Mouse (Mus musculus): ENCODE results near the gene Lyg2. TPM values are rescaled to one million over a fixed set of nuclear protein-coding genes. Genes with fewer than 3 reads are reported as not detected.

Gene Lyg2
- total and polyA plus RNA-seq, 2 experiments = not detected

- TF ChIP-seq CTCF (IDR thresholded peaks at IDR 0.05; ENCODE audit: low read depth, low read length) (no peak), POLR2A (IDR thresholded peaks at IDR 0.05; ENCODE audit: extremely low read depth, insufficient read depth, low read length) (no peak)
- WGBS = 92% methylated on average over 2 of the region's 2 CpGs
- Histone ChIP-seq H3K36me3 (ENCODE audit: control insufficient read depth, insufficient read depth, low read length) (no peaks in the 10 kb centered on the region), H3K27ac (replicated peaks; ENCODE audit: insufficient read depth, low read depth, low read length) (no peak overlapping the region), H3K4me1 (ENCODE audit: control insufficient read depth, insufficient read depth, low read length) (no peaks in the 10 kb centered on the region), H3K79me2 (ENCODE audit: control insufficient read depth, insufficient read depth, low read length) (no peaks in the 10 kb centered on the region), H3K27me3 (ENCODE audit: control insufficient read depth, insufficient read depth, low read length) (no peaks in the 10 kb centered on the region), H3K9ac (ENCODE audit: low read depth, low read length) (no peak overlapping the region), H3K4me3 (ENCODE audit: insufficient read depth, low read depth, low read length) (no peak overlapping the region)
- DNase-seq (ENCODE audit: extremely low read depth, low read depth, low spot score) = no peak
These were observed 39.0 kb upstream of the Lyg2 start for GRCm38 (mm10) chr1:37955251-37955650.

GRCm38 (mm10) chr1:37954786-37955185 lies 38.5 kb upstream of the Lyg2 start:
- 79% methylated on average over 7 of the region's 7 CpGs for WGBS
- H3K27me3 ChIP-seq (ENCODE audit: control insufficient read depth, insufficient read depth, low read length) = no peaks in the 10 kb centered on the region
- no peaks in the 10 kb centered on the region for H3K79me2 ChIP-seq (ENCODE audit: control insufficient read depth, insufficient read depth, low read length)
- TF ChIP-seq CTCF (IDR thresholded peaks at IDR 0.05; ENCODE audit: low read depth, low read length) = no peak
- TF ChIP-seq POLR2A (IDR thresholded peaks at IDR 0.05; ENCODE audit: extremely low read depth, insufficient read depth, low read length) = no peak
- no peak for DNase-seq (ENCODE audit: extremely low read depth, low read depth, low spot score)
- no peaks in the 10 kb centered on the region for H3K36me3 ChIP-seq (ENCODE audit: control insufficient read depth, insufficient read depth, low read length)
- H3K4me3 ChIP-seq (ENCODE audit: insufficient read depth, low read depth, low read length) = no peak overlapping the region
- no peak overlapping the region for H3K9ac ChIP-seq (ENCODE audit: low read depth, low read length)
- H3K27ac ChIP-seq (replicated peaks; ENCODE audit: insufficient read depth, low read depth, low read length) = no peak overlapping the region
- H3K4me1 ChIP-seq (ENCODE audit: control insufficient read depth, insufficient read depth, low read length) = no peaks in the 10 kb centered on the region

GRCm38 (mm10) chr1:37948906-37949305 lies 32.6 kb upstream of the Lyg2 start:
- 76% methylated on average over 2 of the region's 2 CpGs for WGBS

GRCm38 (mm10) chr1:37931806-37932205 lies 15.5 kb upstream of the Lyg2 start:
- H3K36me3 ChIP-seq (ENCODE audit: control insufficient read depth, insufficient read depth, low read length) = no peaks in the 10 kb centered on the region

More at GRCm38 (mm10) chr1:37948906-37949305, 32.6 kb upstream of the Lyg2 start:
- H3K4me1 ChIP-seq (ENCODE audit: control insufficient read depth, insufficient read depth, low read length) = no peaks in the 10 kb centered on the region
- H3K27me3 ChIP-seq (ENCODE audit: control insufficient read depth, insufficient read depth, low read length) = no peaks in the 10 kb centered on the region
- TF ChIP-seq CTCF (IDR thresholded peaks at IDR 0.05; ENCODE audit: low read depth, low read length) (no peak), POLR2A (IDR thresholded peaks at IDR 0.05; ENCODE audit: extremely low read depth, insufficient read depth, low read length) (no peak)
- DNase-seq (ENCODE audit: extremely low read depth, low read depth, low spot score) = no peak
- H3K36me3 ChIP-seq (ENCODE audit: control insufficient read depth, insufficient read depth, low read length) = no peaks in the 10 kb centered on the region
- no peak overlapping the region for H3K9ac ChIP-seq (ENCODE audit: low read depth, low read length)
- H3K27ac ChIP-seq (replicated peaks; ENCODE audit: insufficient read depth, low read depth, low read length) = no peak overlapping the region
- no peak overlapping the region for H3K4me3 ChIP-seq (ENCODE audit: insufficient read depth, low read depth, low read length)
- H3K79me2 ChIP-seq (ENCODE audit: control insufficient read depth, insufficient read depth, low read length) = no peaks in the 10 kb centered on the region

GRCm38 (mm10) chr1:37925971-37926370 lies 9.7 kb upstream of the Lyg2 start:
- H3K36me3 ChIP-seq (ENCODE audit: control insufficient read depth, insufficient read depth, low read length) = no peaks in the 10 kb centered on the region
- no peak for TF ChIP-seq CTCF (IDR thresholded peaks at IDR 0.05; ENCODE audit: low read depth, low read length)
- no peak for TF ChIP-seq POLR2A (IDR thresholded peaks at IDR 0.05; ENCODE audit: extremely low read depth, insufficient read depth, low read length)
- no peak overlapping the region for H3K27ac ChIP-seq (replicated peaks; ENCODE audit: insufficient read depth, low read depth, low read length)
- WGBS = 68% methylated on average over 8 of the region's 8 CpGs
- H3K79me2 ChIP-seq (ENCODE audit: control insufficient read depth, insufficient read depth, low read length) = no peaks in the 10 kb centered on the region
- DNase-seq (ENCODE audit: extremely low read depth, low read depth, low spot score) = no peak
- no peak overlapping the region for H3K4me3 ChIP-seq (ENCODE audit: insufficient read depth, low read depth, low read length)
- H3K9ac ChIP-seq (ENCODE audit: low read depth, low read length) = no peak overlapping the region
- H3K4me1 ChIP-seq (ENCODE audit: control insufficient read depth, insufficient read depth, low read length) = no peaks in the 10 kb centered on the region
- no peaks in the 10 kb centered on the region for H3K27me3 ChIP-seq (ENCODE audit: control insufficient read depth, insufficient read depth, low read length)

More at GRCm38 (mm10) chr1:37931806-37932205, 15.5 kb upstream of the Lyg2 start:
- Histone ChIP-seq H3K27ac (replicated peaks; ENCODE audit: insufficient read depth, low read depth, low read length) (no peak overlapping the region), H3K79me2 (ENCODE audit: control insufficient read depth, insufficient read depth, low read length) (no peaks in the 10 kb centered on the region), H3K27me3 (ENCODE audit: control insufficient read depth, insufficient read depth, low read length) (no peaks in the 10 kb centered on the region), H3K4me3 (ENCODE audit: insufficient read depth, low read depth, low read length) (no peak overlapping the region), H3K9ac (ENCODE audit: low read depth, low read length) (no peak overlapping the region), H3K4me1 (ENCODE audit: control insufficient read depth, insufficient read depth, low read length) (no peaks in the 10 kb centered on the region)
- DNase-seq (ENCODE audit: extremely low read depth, low read depth, low spot score) = no peak
- WGBS = 29% methylated on average over 3 of the region's 3 CpGs
- TF ChIP-seq POLR2A (IDR thresholded peaks at IDR 0.05; ENCODE audit: extremely low read depth, insufficient read depth, low read length) = no peak
- no peak for TF ChIP-seq CTCF (IDR thresholded peaks at IDR 0.05; ENCODE audit: low read depth, low read length)

- no peak overlapping the region for H3K9ac ChIP-seq (ENCODE audit: low read depth, low read length)
- H3K27ac ChIP-seq (replicated peaks; ENCODE audit: insufficient read depth, low read depth, low read length) = no peak overlapping the region
- no peak overlapping the region for H3K4me3 ChIP-seq (ENCODE audit: insufficient read depth, low read depth, low read length)
- no peaks in the 10 kb centered on the region for H3K36me3 ChIP-seq (ENCODE audit: control insufficient read depth, insufficient read depth, low read length)
- TF ChIP-seq CTCF (IDR thresholded peaks at IDR 0.05; ENCODE audit: low read depth, low read length) = no peak
- no peak for TF ChIP-seq POLR2A (IDR thresholded peaks at IDR 0.05; ENCODE audit: extremely low read depth, insufficient read depth, low read length)
- H3K4me1 ChIP-seq (ENCODE audit: control insufficient read depth, insufficient read depth, low read length) = no peaks in the 10 kb centered on the region
- H3K79me2 ChIP-seq (ENCODE audit: control insufficient read depth, insufficient read depth, low read length) = no peaks in the 10 kb centered on the region
- no peaks in the 10 kb centered on the region for H3K27me3 ChIP-seq (ENCODE audit: control insufficient read depth, insufficient read depth, low read length)
- DNase-seq (ENCODE audit: extremely low read depth, low read depth, low spot score) = no peak
- WGBS = 70% methylated on average over 8 of the region's 8 CpGs
These were observed 6.2 kb upstream of the Lyg2 start for GRCm38 (mm10) chr1:37922536-37922935.

Data from liver, adult 2 months (tissue).